Mouse (Mus musculus) heart, embryonic 14.5 days (tissue): Measurements from ENCODE around the gene Pgrmc2. TPM values are rescaled to one million over a fixed set of nuclear protein-coding genes. Genes with fewer than 3 reads are reported as not detected.

Source experiments
- ATAC-seq: fragments of 200-750 bp; cut with Nextera tagmentation; 2 replicates; pipeline ENCODE4 v1.8.0; 2017; ENCODE audit warnings: low read depth, moderate TSS enrichment; ENCODE audit not compliant: insufficient number of reproducible peaks, insufficient read depth, low FRiP score
- H3K27ac ChIP-seq, 2 experiments: fragments of 200-500 bp in 1 of 2; fragments of 300-500 bp in 1 of 2; sonication (generic) in 1 of 2; replicated peaks in 1 of 2; 2 replicates each; pipeline ENCODE4 v1.5.1; 2012 to 2014; ENCODE audit warnings: low read depth in 2 of 2, low read length in 2 of 2, control low read depth in 1 of 2, mild to moderate bottlenecking in 1 of 2, mixed read lengths in 1 of 2; ENCODE audit not compliant: control insufficient read depth in 1 of 2, insufficient read depth in 1 of 2
- H3K27me3 ChIP-seq: fragments of 300-500 bp; sonication (generic); 2 replicates; pipeline ENCODE4 v1.6.1; 2014; ENCODE audit warnings: mild to moderate bottlenecking, low read length, control low read depth; ENCODE audit not compliant: control insufficient read depth, insufficient read depth
- H3K36me3 ChIP-seq: fragments of 300-500 bp; sonication (generic); 2 replicates; pipeline ENCODE4 v1.6.1; 2014; ENCODE audit warnings: mild to moderate bottlenecking, control low read depth, low read length, mixed read lengths; ENCODE audit not compliant: control insufficient read depth, insufficient read depth
- H3K4me1 ChIP-seq, 2 experiments: fragments of 200-500 bp in 1 of 2; fragments of 300-500 bp in 1 of 2; sonication (generic) in 1 of 2; 2 replicates each; pipeline ENCODE4 v1.6.1; 2012 to 2014; ENCODE audit warnings: low read length in 2 of 2, control low read depth in 1 of 2, mixed read lengths in 1 of 2; ENCODE audit not compliant: control insufficient read depth in 2 of 2, insufficient read depth in 2 of 2
- H3K4me2 ChIP-seq: fragments of 300-500 bp; sonication (generic); 2 replicates; pipeline ENCODE4 v1.6.1; 2014; ENCODE audit warnings: mild to moderate bottlenecking, low read length
- H3K4me3 ChIP-seq, 2 experiments: fragments of 200-500 bp in 1 of 2; fragments of 300-500 bp in 1 of 2; sonication (generic) in 1 of 2; 2 replicates each; pipeline ENCODE4 v1.5.1; 2012 to 2014; ENCODE audit warnings: low read length in 2 of 2, mild to moderate bottlenecking in 2 of 2, control low read depth in 1 of 2, low read depth in 1 of 2, moderate library complexity in 1 of 2; ENCODE audit not compliant: control insufficient read depth in 1 of 2, insufficient read depth in 1 of 2
- H3K9ac ChIP-seq: fragments of 300-500 bp; sonication (generic); 2 replicates; pipeline ENCODE4 v1.6.1; 2014; ENCODE audit warnings: mild to moderate bottlenecking, low read length
- H3K9me3 ChIP-seq: fragments of 300-500 bp; sonication (generic); 2 replicates; pipeline ENCODE4 v1.6.1; 2016; ENCODE audit warnings: low read length, control low read depth; ENCODE audit not compliant: control insufficient read depth
- WGBS: fragments of 180-500 bp; shearing (Covaris S2); extraction: QIAGEN DNeasy Blood & Tissue Kit; methylation state at CpG from one replicate; pipeline ENCODE4 v1.1.7; 2014; 5-methylcytosine and 5-hydroxymethylcytosine counted together
- polyA plus RNA-seq: library from polyadenylated mRNA; unstranded; fragments of >200 nt; fragmentation: Nextera tagmentation; extraction: Ambion mirVana; gene quantifications from 2 replicates; pipeline ENCODE4 v1.2.1, GENCODE M21; 2014

The Pgrmc2 gene
- polyA plus RNA-seq, 1 experiment from 2014 or later = 39.7 TPM

DNA sequence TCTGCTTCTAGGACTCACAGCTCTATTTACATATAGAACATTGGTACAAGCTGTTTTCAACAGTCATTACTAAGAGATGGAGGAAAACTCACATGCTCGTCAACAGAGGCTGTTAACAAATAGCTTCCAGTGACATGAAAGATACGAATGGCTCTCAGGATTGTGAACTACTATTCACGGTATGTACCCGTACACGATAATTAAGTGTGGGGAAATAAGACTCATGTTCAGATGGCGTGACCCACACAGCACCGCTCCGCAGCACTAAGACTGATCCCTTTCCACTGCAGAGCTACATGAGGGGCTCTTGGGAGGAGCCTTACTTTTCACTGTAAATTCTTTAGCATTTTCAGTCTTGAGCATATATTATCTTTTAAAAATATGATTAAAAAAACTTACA, 7.5 kb downstream of the Pgrmc2 start:
- ATAC-seq = no peak
- no peaks in the 10 kb centered on the region for H3K27me3 ChIP-seq
- H3K9me3 ChIP-seq = no peaks in the 10 kb centered on the region
- H3K9ac ChIP-seq = peak overlapping the region; percentile 6; the same call in 1 of the 2 replicates
- H3K36me3 ChIP-seq = 0 out of 2 replicates have a peak, but pooled peaks cover 5% of the 10 kb centered on the region
- H3K4me3 ChIP-seq = no peak overlapping the region
- 53% methylated on average over 8 of the region's 8 CpGs for WGBS
- H3K4me2 ChIP-seq = peak overlapping the region; percentile 19
- 0 out of 4 replicates have a peak overlapping the region, but pooled peaks of 1 of the 2 experiments have one; percentile 5 for H3K27ac ChIP-seq
- H3K4me1 ChIP-seq = peaks cover 3 to 34% of the 10 kb centered on the region in 2 experiments; a peak in 3 of 4 replicates

DNA sequence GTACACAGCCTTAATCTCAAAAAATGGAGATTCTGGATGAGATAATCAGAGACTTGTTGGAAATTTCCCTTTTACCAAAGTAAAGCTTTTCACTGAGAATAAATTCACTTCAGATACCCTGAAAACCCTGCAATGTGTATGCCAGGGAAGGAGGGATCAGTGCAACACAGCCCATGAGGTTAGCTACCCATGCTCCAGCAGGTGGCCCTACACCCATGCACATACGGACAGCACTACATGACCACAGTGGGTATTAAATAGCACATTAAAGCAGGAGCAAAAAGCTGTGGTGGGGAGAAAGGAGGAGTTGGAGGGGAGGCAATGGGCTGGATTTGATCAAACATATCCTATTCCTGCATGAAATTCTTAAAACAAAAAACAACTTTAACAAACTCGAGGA, 12.3 kb downstream of the Pgrmc2 start:
- Histone ChIP-seq H3K27me3 (no peaks in the 10 kb centered on the region), H3K9ac (no peak overlapping the region), H3K4me3 (no peak overlapping the region), H3K4me2 (no peak overlapping the region), H3K27ac (no peak overlapping the region), H3K9me3 (no peaks in the 10 kb centered on the region), H3K36me3 (peaks cover 41% of the 10 kb centered on the region), H3K4me1 (peaks cover 3 to 22% of the 10 kb centered on the region in 2 experiments; a peak in 3 of 4 replicates)
- WGBS = 71% methylated on average over 2 of the region's 2 CpGs
- no peak for ATAC-seq

DNA sequence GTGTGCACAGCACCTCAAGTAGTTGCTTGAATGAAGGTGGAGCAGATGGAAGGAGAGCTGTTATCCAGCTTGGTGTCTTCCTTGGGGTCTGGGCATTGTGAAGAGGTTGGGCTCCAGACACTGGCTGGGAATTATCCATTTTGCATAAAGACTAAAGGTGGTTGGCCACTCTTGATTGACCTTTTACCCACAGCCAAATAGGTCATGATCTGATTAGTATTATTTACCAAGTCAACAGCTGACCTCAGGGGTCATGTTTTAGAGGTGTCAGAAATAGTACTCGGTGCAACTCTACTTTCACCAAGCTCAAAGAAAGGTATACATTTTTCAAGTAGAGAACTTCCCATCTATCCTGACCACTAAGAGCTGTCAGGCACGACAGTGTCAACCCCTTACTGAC, 17.5 kb downstream of the Pgrmc2 start:
- Histone ChIP-seq H3K4me3 (no peak overlapping the region), H3K9ac (no peak overlapping the region), H3K27ac (no peak overlapping the region), H3K4me1 (no peaks in the 10 kb centered on the region; a peak in 1 of 4 replicates), H3K36me3 (peaks cover 61% of the 10 kb centered on the region), H3K9me3 (no peaks in the 10 kb centered on the region), H3K27me3 (no peaks in the 10 kb centered on the region), H3K4me2 (no peak overlapping the region)
- ATAC-seq = no peak
- WGBS = 78% methylated on average over 2 of the region's 2 CpGs

DNA sequence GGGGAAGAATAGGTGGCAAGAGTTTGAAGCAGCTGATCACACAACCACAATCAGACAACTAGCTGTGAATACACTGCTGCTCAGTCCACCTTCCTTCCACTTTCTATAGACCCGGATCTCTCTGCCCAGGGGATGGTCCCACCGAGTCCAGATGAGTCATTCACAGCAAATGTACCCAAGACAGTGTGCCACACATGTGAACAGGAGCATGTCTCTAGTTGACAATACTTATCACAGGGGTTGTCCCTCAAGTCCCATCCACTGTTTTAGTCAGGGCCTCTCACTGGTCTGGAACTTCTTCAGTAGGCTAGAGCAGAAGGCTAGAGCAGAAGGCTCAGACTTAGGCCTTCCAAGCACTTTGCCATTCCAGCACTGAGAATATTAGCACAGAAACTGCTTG, 20.1 kb downstream of the Pgrmc2 start:
- no peaks in the 10 kb centered on the region for H3K27me3 ChIP-seq
- WGBS = 95% methylated on average over 2 of the region's 2 CpGs
- no peak for ATAC-seq

DNA sequence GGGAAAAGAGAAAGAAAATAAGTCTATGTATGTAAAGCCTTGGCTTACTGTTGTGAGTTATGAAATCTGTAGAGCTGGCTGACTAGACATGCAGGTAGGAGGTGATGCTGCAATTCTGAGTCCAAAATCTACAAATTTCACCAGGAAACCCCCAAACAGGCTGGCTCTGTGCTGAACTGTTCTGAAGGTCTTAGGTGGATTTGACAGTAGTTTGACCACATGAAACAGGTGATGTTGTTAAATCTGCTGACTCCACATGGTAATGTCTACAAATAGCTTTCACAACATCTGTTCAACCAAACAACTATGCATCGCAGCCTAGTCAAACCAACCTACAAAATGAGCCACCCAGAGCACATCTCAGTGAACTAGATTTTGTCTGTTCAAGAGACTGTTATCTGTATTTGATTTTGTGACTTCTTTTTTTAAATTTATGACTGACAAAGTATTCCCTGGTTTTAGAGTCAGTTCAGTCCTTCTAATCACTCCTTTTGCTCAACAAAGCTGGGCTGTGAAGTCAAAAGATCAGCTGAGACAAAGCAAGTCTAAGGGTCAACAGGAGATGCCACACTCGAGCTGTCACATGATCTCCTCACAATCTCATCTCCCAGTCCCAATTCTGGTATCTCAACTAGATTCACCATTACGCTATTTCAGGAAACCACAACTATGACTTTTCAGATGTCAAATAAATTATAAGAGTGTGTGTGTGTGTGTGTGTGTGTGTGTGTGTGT, 20.8 kb downstream of the Pgrmc2 start:
- no peaks in the 10 kb centered on the region for H3K9me3 ChIP-seq
- no peak overlapping the region for H3K9ac ChIP-seq
- H3K27me3 ChIP-seq = no peaks in the 10 kb centered on the region
- peaks cover 3 to 7% of the 10 kb centered on the region in 2 experiments; a peak in 3 of 4 replicates for H3K4me1 ChIP-seq
- WGBS = 76% methylated on average over 3 of the region's 3 CpGs
- no peak for ATAC-seq
- H3K4me2 ChIP-seq = no peak overlapping the region
- no peak overlapping the region for H3K27ac ChIP-seq
- peaks cover 31% of the 10 kb centered on the region for H3K36me3 ChIP-seq
- no peak overlapping the region for H3K4me3 ChIP-seq

More for the DNA sequence above, 20.1 kb downstream of the Pgrmc2 start:
- peaks cover 3 to 7% of the 10 kb centered on the region in 2 experiments; a peak in 3 of 4 replicates for H3K4me1 ChIP-seq
- H3K4me2 ChIP-seq = no peak overlapping the region
- H3K36me3 ChIP-seq = peaks cover 39% of the 10 kb centered on the region
- no peak overlapping the region for H3K27ac ChIP-seq
- H3K9me3 ChIP-seq = no peaks in the 10 kb centered on the region
- no peak overlapping the region for H3K4me3 ChIP-seq
- no peak overlapping the region for H3K9ac ChIP-seq

DNA sequence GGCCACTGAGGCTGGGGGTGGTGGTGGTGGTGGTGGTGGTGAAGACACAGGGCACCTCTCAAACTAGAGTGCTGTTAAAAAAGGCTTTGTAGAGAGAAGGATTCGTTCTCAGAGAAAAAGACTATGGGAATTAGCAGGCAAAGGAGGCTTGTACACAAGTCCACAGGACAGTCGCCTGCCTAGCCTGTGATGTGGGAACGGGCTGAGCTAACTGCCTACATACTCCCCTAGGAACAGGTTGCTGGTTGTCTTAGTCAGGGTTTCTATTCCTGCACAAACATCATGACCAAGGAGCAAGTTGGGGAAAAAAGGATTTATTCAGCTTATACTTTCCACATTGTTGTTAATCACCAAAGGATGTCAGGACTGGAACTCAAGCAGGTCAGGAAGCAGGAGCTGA, 23.6 kb downstream of the Pgrmc2 start:
- peaks cover 3 to 7% of the 10 kb centered on the region in 2 experiments; a peak in 3 of 4 replicates for H3K4me1 ChIP-seq
- H3K27me3 ChIP-seq = no peaks in the 10 kb centered on the region
- no peak overlapping the region for H3K4me2 ChIP-seq
- H3K9ac ChIP-seq = no peak overlapping the region
- 90% methylated on average over 3 of the region's 3 CpGs for WGBS
- H3K27ac ChIP-seq = no peak overlapping the region
- no peaks in the 10 kb centered on the region for H3K9me3 ChIP-seq
- ATAC-seq = no peak
- H3K36me3 ChIP-seq = peaks cover 8% of the 10 kb centered on the region
- H3K4me3 ChIP-seq = no peak overlapping the region

DNA sequence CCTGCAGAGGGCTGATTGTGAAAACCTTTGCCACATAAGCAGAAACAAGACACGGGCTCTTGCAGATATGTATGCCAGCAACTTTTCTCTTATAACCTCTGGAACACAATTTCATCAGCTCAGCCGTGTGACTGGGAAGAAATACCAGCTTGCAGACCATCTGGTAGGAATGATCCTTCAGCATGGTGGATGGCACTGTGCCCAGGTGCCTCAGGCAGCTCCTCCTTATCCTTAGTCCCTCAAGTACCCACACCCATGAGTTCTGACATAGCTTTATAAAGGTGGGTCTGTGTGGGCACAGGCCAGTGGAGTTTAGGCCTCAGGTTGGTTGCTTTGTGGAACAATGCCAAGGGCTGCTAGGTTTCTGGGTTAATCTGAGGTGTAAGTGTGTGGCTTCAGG, 24.5 kb downstream of the Pgrmc2 start:
- 0 out of 4 replicates have a peak overlapping the region, but pooled peaks of 1 of the 2 experiments have one; percentile 12 for H3K27ac ChIP-seq
- 47% methylated on average over 2 of the region's 2 CpGs for WGBS

More for the DNA sequence above, 24.5 kb downstream of the Pgrmc2 start:
- Histone ChIP-seq H3K27me3 (no peaks in the 10 kb centered on the region), H3K9ac (no peak overlapping the region), H3K4me1 (peaks cover 3 to 7% of the 10 kb centered on the region in 2 experiments; a peak in 3 of 4 replicates), H3K4me3 (no peak overlapping the region), H3K4me2 (no peak overlapping the region), H3K36me3 (peaks cover under 1% of the 10 kb centered on the region; the same call in 1 of the 2 replicates), H3K9me3 (no peaks in the 10 kb centered on the region)
- no peak for ATAC-seq
